Mouse (Mus musculus) small intestine, adult 2 months (tissue): ENCODE data around the gene Ctcf. TPM values are rescaled to one million over a fixed set of nuclear protein-coding genes. Genes with fewer than 3 reads are reported as not detected.
"Not testable (repeated sequence)": the region's sequence is repeated elsewhere in the genome, so short reads cannot be mapped to it uniquely, and the experiment has no call there.

Source experiments
- H3K27ac ChIP-seq: fragments of 200-500 bp; 2 replicates; pipeline ENCODE4 v1.5.1; 2012; ENCODE audit warnings: low read depth, low read length, control low read depth, inconsistent platforms; ENCODE audit not compliant: insufficient read depth
- H3K27me3 ChIP-seq: fragments of 200-500 bp; 2 replicates; pipeline ENCODE4 v1.6.1; 2012; ENCODE audit warnings: mild to moderate bottlenecking, moderate library complexity, low read length, inconsistent platforms; ENCODE audit not compliant: control insufficient read depth, insufficient read depth
- H3K36me3 ChIP-seq: fragments of 200-500 bp; 2 replicates; pipeline ENCODE4 v1.6.1; 2012; ENCODE audit warnings: mild to moderate bottlenecking, low read length, control low read depth, inconsistent platforms; ENCODE audit not compliant: control insufficient read depth, insufficient read depth
- H3K4me1 ChIP-seq: fragments of 200-500 bp; 2 replicates; pipeline ENCODE4 v1.6.1; 2012; ENCODE audit warnings: low read length, inconsistent platforms, mixed read lengths; ENCODE audit not compliant: control insufficient read depth, insufficient read depth, insufficient read length
- H3K4me3 ChIP-seq: fragments of 200-500 bp; 2 replicates; pipeline ENCODE4 v1.5.1; 2012; ENCODE audit warnings: low read depth, mild to moderate bottlenecking, control low read depth, inconsistent platforms, low read length, moderate library complexity
- CTCF ChIP-seq: fragments of 200-500 bp; IDR thresholded peaks from 2 replicates; pipeline ENCODE4 v1.5.1; 2012; ENCODE audit warnings: low read depth, mild to moderate bottlenecking, control low read depth, inconsistent platforms, low read length, moderate library complexity, mixed read lengths; ENCODE audit not compliant: insufficient replicate concordance, insufficient read length; ENCODE audit errors: extremely low read depth
- POLR2A ChIP-seq: fragments of 200-500 bp; IDR thresholded peaks from 2 replicates; pipeline ENCODE4 v1.6.1; 2012; ENCODE audit warnings: low read depth, mild to moderate bottlenecking, control low read depth, inconsistent platforms, low read length, moderate library complexity
- WGBS: fragments of 180-500 bp; shearing (Covaris S2); methylation state at CpG from one replicate; pipeline ENCODE4 v1.1.7; 2018; 5-methylcytosine and 5-hydroxymethylcytosine counted together
- polyA plus RNA-seq: library from polyadenylated mRNA; depleted of rRNA; stranded (reverse); fragments of >200 nt; gene quantifications from 2 replicates; pipeline ENCODE4 v1.2.3, GENCODE M21; 2012; rRNA removed

Ctcf gene
- polyA plus RNA-seq = 5.3 and 8.4 TPM in 2 replicates

GRCm38 (mm10) chr8:105636018-105636962, at the start of gene Ctcf:
TSS of gene Ctcf (plus strand) at chr8:105636568.
- Histone ChIP-seq H3K27me3 (no peaks in the 10 kb centered on the region), H3K36me3 (no peaks in the 10 kb centered on the region), H3K4me3 (peak within 1 kb of the TSS; percentile 73), H3K27ac (peak within 1 kb of the TSS; percentile 98), H3K4me1 (no peaks in the 10 kb centered on the region; the same call in 1 of the 2 replicates)
- under 1% methylated on average over 123 of the region's 126 CpGs for WGBS
- TF ChIP-seq CTCF (peak; percentile 70), POLR2A (peak; percentile 47)

DNA sequence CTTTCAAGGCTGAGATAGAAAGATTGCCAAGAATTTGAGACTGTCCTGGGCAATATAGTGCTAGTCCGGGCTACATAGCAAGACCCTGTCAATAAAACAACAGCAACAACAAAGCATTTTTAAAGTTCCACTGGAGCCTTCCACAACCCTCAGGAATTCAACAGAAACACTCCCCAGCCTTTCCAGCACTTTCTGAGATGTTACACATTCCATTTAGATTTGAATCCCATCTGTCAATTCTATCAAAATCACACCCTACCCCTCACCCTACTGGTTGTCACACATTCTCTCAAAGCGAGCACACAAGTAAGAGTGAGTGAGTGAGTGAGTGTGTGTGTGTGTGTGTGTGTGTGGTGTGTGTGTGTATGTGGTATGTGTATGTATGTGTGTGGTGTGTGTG, 43.9 kb upstream of the Ctcf start:
- WGBS = 67% methylated on average over 2 of the region's 2 CpGs
- no peak overlapping the region for H3K27ac ChIP-seq
- no peaks in the 10 kb centered on the region for H3K36me3 ChIP-seq

DNA sequence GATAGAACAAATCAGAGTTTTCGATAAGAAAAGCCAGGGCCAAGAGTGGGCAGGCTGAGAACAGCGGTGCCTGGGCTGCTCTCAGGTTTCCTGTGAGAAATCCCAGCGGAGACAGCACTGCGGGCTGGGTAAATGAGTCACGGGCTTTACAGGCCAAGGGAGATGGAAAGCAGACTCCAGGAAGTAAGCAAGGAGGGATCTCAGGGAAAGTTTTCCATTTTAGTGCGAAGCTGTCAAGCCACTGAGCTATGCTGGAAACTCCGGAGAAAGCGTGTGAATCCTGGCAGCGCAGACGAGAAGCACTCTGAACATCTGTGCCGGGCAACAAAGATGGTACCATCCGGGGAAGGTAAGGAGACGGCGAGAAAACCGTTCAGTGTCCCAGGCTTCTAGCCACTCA, 42.5 kb upstream of the Ctcf start:
- 30% methylated on average over 15 of the region's 15 CpGs for WGBS
- Histone ChIP-seq H3K36me3 (no peaks in the 10 kb centered on the region), H3K4me3 (peak overlapping the region; percentile 4; the same call in 1 of the 2 replicates), H3K4me1 (no peaks in the 10 kb centered on the region), H3K27ac (no peak overlapping the region), H3K27me3 (no peaks in the 10 kb centered on the region)
- TF ChIP-seq POLR2A (no peak), CTCF (no peak)

More for the DNA sequence above, 43.9 kb upstream of the Ctcf start:
- Histone ChIP-seq H3K4me3 (no peak overlapping the region), H3K4me1 (no peaks in the 10 kb centered on the region), H3K27me3 (no peaks in the 10 kb centered on the region)
- TF ChIP-seq CTCF = no peak
- no peak for TF ChIP-seq POLR2A

DNA sequence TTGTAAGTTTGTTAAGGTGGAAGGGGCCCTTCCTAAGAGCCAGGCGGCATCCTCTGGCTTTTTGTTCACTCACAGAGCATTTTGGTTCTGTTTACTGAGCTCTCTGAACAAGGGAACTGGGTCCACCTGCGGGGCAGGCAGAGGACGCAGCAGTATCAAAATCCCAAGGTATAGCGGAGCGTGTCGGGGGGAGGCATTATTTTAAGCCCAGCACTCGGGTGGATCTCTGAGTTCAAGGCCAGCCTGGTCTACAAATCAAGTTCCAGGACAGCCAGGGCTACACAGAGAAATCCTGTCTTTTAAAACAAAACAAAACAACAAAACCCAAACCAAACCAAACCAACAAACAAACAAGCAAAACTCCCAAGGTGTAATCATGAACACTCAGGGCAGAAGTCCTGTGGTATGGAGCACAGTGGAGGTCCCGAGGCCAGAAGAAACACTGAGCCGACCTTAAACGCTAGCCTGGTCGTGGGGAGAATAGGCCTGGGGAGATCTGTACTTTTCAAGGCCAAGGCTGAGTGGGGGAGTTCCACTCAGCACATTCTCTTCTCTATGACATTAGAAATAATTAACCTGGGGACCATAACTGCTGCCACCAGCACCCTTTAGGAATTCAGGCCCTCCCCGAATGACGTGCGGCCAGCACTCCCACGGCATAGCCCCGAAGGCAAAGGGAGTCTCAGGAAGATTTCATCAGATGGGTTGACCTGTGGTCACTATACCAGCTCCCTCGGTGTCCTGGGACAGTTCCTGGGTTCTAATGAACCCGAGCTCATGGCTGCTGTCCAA, 41.7 kb upstream of the Ctcf start:
- Histone ChIP-seq H3K4me1 (no peaks in the 10 kb centered on the region), H3K27ac (no peak overlapping the region), H3K27me3 (no peaks in the 10 kb centered on the region), H3K4me3 (no peak overlapping the region), H3K36me3 (no peaks in the 10 kb centered on the region)
- WGBS = 61% methylated on average over 18 of the region's 18 CpGs
- TF ChIP-seq CTCF = no peak
- no peak for TF ChIP-seq POLR2A

GRCm38 (mm10) chr8:105596362-105597034, 39.9 kb upstream of the Ctcf start:
- Histone ChIP-seq H3K4me1 (no peaks in the 10 kb centered on the region), H3K27me3 (no peaks in the 10 kb centered on the region), H3K36me3 (no peaks in the 10 kb centered on the region), H3K27ac (no peak overlapping the region; the same call in 1 of the 2 replicates), H3K4me3 (peak overlapping the region; percentile 47)
- 6% methylated on average over 14 of the region's 14 CpGs for WGBS
- TF ChIP-seq CTCF (peak; percentile 66; the same call in 1 of the 2 replicates), POLR2A (no peak)

DNA sequence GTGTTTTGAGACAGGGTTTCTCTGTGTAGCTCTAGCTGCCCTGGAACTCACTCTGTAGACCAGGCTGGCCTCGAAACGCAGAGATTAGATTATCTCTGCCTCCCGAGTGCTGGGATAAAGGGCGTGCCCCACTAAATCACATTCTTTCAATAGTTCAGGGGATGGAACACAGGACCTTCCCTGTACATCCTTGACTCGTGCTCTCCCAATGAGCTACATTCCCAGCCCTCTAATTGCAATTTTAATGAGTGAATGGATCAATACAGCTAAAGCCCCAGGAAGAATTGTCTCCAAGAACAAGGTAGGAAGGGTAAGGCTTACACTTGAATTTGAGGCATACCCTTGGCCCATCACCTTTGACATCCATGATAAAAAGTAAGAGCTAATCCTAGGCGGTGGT, 37.6 kb upstream of the Ctcf start:
- Histone ChIP-seq H3K36me3 (no peaks in the 10 kb centered on the region), H3K27me3 (no peaks in the 10 kb centered on the region), H3K4me3 (no peak overlapping the region), H3K27ac (no peak overlapping the region), H3K4me1 (no peaks in the 10 kb centered on the region)
- no peak for TF ChIP-seq POLR2A
- no peak for TF ChIP-seq CTCF
- WGBS = 45% methylated on average over 6 of the region's 6 CpGs

DNA sequence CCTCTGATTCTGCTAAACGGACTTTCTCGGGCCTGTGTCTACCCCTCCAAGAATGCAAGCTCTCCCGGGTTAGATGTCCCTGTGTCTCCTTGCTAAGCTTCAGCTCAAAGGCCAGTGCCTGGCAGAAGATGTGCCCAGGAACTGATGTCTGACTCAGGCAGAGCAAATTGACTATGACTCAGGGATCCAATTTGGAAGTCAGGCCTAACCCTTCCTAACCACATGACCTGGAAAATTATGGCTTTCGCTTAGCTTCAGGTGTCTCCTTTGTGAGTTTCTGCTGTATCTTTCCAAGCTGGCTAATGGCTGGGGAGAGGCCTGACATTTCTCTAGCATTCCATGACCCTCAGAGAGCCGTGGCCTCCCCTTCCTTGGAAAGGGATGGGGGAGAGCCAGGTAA, 35.1 kb upstream of the Ctcf start:
- TF ChIP-seq CTCF (no peak), POLR2A (no peak)
- WGBS = 83% methylated on average over 5 of the region's 5 CpGs
- Histone ChIP-seq H3K36me3 (no peaks in the 10 kb centered on the region), H3K27ac (no peak overlapping the region), H3K27me3 (no peaks in the 10 kb centered on the region), H3K4me1 (no peaks in the 10 kb centered on the region; the same call in 1 of the 2 replicates), H3K4me3 (no peak overlapping the region)

DNA sequence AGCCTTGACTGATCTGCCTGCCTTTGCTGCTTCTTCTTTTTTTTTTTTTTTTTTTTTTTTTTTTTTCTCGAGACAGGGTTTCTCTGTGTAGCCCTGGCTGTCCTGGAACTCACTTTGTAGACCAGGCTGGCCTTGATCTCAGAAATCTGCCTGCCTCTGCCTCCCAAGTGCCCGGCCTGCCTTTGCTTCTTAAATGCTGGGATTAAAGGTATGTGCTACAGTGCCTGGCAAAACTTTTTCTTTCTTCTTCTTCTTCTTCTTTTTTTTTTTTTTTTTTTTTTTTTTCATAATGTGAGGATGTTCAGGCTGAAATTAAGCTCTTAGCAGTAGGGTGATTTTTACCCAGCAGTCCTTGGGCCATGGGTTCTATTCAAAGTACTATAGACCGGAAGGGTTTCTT, 33.8 kb upstream of the Ctcf start:
- not testable (repeated sequence) for H3K27me3 ChIP-seq, H3K27ac ChIP-seq, H3K4me3 ChIP-seq, H3K36me3 ChIP-seq, H3K4me1 ChIP-seq
- WGBS = 73% methylated on average over 3 of the region's 3 CpGs
